Mouse (Mus musculus): Measurements from ENCODE around the gene Faim2. TPM values are rescaled to one million over a fixed set of nuclear protein-coding genes. Genes with fewer than 3 reads are reported as not detected.

Faim2 gene
- total RNA-seq, 2 experiments from 2014 or later: 0.14 to 0.16 TPM

- intact Hi-C loops (cut with DNase I; ENCODE audit: low total_unique reads): no loop called here
These were observed 16.0 kb downstream of the Faim2 start for GRCm38 (mm10) chr15:99511797-99512525.

GRCm38 (mm10) chr15:99510621-99511020 is 17.3 kb downstream of the Faim2 start:
- intact Hi-C loops (cut with DNase I; ENCODE audit: low total_unique reads): no loop called here

More at GRCm38 (mm10) chr15:99511797-99512525, 16.0 kb downstream of the Faim2 start:
- DNase-seq: no peak

GRCm38 (mm10) chr15:99509840-99510239 is 18.1 kb downstream of the Faim2 start:
- intact Hi-C loops (cut with DNase I; ENCODE audit: low total_unique reads): no loop called here
- DNase-seq: no peak

More at GRCm38 (mm10) chr15:99510621-99511020, 17.3 kb downstream of the Faim2 start:
- DNase-seq: no peak

- no peak for DNase-seq
- intact Hi-C loops (cut with DNase I; ENCODE audit: low total_unique reads): no loop called here
These were observed 22.5 kb downstream of the Faim2 start for GRCm38 (mm10) chr15:99505324-99506095.

- DNase-seq: no peak
- intact Hi-C loops (cut with DNase I; ENCODE audit: low total_unique reads): loop anchor here (5.0 kb wide), 1 partner anchor 174 kb away; no protein-coding TSS in a partner anchor
These were observed 24.7 kb downstream of the Faim2 start for GRCm38 (mm10) chr15:99503256-99503655.

GRCm38 (mm10) chr15:99502311-99502831 is 25.6 kb downstream of the Faim2 start:
- DNase-seq: no peak
- intact Hi-C loops (cut with DNase I; ENCODE audit: low total_unique reads): loop anchor here (5.0 kb wide), 1 partner anchor 175 kb away; no protein-coding TSS in a partner anchor

GRCm38 (mm10) chr15:99501292-99502260 is 26.4 kb downstream of the Faim2 start:
- intact Hi-C loops (cut with DNase I; ENCODE audit: low total_unique reads): loop anchor here (5.0 kb wide), 1 partner anchor 176 kb away; no protein-coding TSS in a partner anchor
- DNase-seq: no peak

GRCm38 (mm10) chr15:99500320-99500719 is 27.6 kb downstream of the Faim2 start:
- intact Hi-C loops (cut with DNase I; ENCODE audit: low total_unique reads): loop anchor here (5.0 kb wide), 1 partner anchor 177 kb away; no protein-coding TSS in a partner anchor
- DNase-seq: no peak

- no peak for DNase-seq
- intact Hi-C loops (cut with DNase I; ENCODE audit: low total_unique reads): loop anchor here (5.0 kb wide), 1 partner anchor 178 kb away; no protein-coding TSS in a partner anchor
These were observed 28.2 kb downstream of the Faim2 start for GRCm38 (mm10) chr15:99499726-99500125.

GRCm38 (mm10) chr15:99498781-99499180 is 29.2 kb downstream of the Faim2 start:
- no peak for DNase-seq
- intact Hi-C loops (cut with DNase I; ENCODE audit: low total_unique reads): no loop called here

GRCm38 (mm10) chr15:99498356-99498755 is 29.6 kb downstream of the Faim2 start:
- no peak for DNase-seq
- intact Hi-C loops (cut with DNase I; ENCODE audit: low total_unique reads): no loop called here

GRCm38 (mm10) chr15:99497527-99498242 is 30.3 kb downstream of the Faim2 start:
- intact Hi-C loops (cut with DNase I; ENCODE audit: low total_unique reads): no loop called here
- peak; percentile 28 for DNase-seq

- intact Hi-C loops (cut with DNase I; ENCODE audit: low total_unique reads): no loop called here
These were observed 30.9 kb downstream of the Faim2 start for GRCm38 (mm10) chr15:99497061-99497460.

GRCm38 (mm10) chr15:99484745-99485144 is 43.2 kb downstream of the Faim2 start:
- intact Hi-C loops (cut with DNase I; ENCODE audit: low total_unique reads): no loop called here
- no peak for DNase-seq

More at GRCm38 (mm10) chr15:99497061-99497460, 30.9 kb downstream of the Faim2 start:
- peak; percentile 41 for DNase-seq

- DNase-seq: no peak
- intact Hi-C loops (cut with DNase I; ENCODE audit: low total_unique reads): no loop called here
These were observed 52.2 kb downstream of the Faim2 start for GRCm38 (mm10) chr15:99475814-99476213.

- DNase-seq: peak; percentile 90
- intact Hi-C loops (cut with DNase I; ENCODE audit: low total_unique reads): no loop called here
These were observed 53.4 kb downstream of the Faim2 start, which contains the start of gene Bcdin3d for GRCm38 (mm10) chr15:99474576-99474926. Gene Bcdin3d, minus strand, starts transcription at chr15:99474730.

- DNase-seq: peak; percentile 73
- intact Hi-C loops (cut with DNase I; ENCODE audit: low total_unique reads): no loop called here
These were observed 54.0 kb downstream of the Faim2 start for GRCm38 (mm10) chr15:99473801-99474575.

- DNase-seq: no peak
- intact Hi-C loops (cut with DNase I; ENCODE audit: low total_unique reads): no loop called here
These were observed 55.0 kb downstream of the Faim2 start for GRCm38 (mm10) chr15:99472972-99473371.

Measured in gastrocnemius, postnatal 14 days (tissue).